Mouse (Mus musculus): ENCODE data around the gene Itfg2.

Itfg2 gene

DNA sequence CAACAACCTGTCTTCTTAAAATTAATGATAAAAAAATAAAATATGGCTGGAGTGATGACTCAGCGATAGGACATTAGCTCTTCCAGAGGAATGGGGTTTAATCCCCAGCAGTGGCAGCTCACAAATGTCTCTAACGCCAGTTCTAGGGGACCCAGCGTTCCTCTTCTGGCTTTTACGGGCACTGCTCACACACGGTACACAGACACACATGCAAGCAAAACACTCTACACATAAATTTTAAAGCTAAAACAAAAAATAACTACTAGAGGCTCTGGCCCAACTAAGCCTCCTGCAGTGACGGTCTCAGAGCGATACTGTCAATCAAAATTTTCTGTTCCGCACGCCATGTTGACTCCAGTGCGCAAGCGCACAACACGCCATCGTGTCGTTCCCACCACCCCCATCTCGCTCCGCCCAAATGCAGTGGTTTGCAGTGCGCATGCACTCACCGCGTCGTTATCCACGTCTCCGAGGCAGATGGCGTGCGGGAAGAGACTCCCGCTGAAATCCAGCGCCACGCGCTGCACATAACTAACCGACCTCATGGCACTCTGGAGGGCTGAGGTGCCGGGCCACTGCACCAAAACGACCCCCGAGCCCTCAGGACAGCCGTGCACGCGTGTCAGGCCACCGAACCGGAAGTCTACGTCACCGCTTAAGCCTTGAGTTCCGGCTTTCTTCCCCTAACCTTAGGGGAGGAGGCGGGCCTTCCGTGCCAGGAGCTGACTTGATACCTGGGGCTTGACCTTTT lies at the start of gene Itfg2:
Gene Itfg2 (minus strand): TSS at position 663 of the 751 bp plus-strand sequence.
- DNase-seq (ENCODE audit: low spot score in 2 of 2), result peak; percentile 95 to 96

DNA sequence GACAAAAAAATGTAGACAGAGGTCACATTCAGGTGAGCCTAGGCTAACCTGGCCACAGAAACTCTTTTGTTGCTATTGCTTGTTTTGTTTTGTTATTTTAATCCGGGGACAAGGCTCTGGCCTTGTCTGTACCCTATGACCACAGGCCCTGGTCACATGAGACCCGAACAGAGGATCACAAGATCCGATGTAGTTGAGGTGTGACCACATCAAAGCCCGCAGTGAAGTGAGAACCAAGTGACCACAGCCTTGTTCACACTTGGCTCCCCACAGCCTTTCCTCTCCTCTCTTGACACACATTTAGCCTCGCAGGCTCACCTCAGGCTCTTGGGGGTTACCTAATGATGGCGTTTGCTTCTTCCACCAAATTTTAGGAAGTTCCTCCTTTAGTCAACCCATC lies 49.4 kb upstream of the Itfg2 start:
- no peak for DNase-seq (ENCODE audit: low spot score in 2 of 2)

DNA sequence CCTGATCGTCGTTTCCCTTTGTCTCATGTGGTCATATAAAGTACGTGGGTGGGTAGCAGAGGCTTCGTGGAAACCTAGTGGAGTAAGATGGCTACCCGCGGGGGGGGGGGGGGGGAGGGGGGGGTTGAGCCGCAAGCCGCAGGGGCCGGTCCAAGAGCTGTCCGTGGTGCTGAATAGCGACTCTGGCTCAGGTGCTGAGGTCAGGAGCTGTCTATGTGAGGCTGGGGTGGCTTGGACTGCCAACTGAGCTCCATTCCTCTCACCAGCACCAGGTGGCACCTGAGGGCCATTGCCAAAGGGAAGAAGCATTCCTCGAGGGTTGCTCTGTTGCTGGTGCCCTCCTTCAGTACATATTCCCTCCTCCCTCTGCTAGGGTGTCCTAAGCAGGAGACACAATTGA lies 44.7 kb upstream of the Itfg2 start:
- no peak for DNase-seq (ENCODE audit: low spot score in 2 of 2)

DNA sequence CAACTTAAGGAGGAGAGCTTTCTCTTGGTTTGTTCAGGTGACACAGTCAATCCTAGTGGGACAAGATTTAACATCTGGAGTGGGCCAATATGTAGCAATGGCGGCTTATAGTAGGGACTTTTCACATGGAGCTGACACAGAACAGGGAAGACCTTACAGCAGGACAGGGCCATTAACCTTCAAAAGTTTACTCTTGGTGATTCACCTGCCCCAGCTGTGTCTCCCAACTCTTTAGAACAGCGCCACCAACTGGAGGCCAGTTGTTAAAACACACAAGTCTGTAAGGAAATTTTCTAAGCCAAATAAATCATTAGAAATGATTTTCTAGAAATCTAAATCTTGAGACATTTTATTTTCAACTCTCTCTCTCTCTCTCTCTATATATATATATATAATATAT lies 42.6 kb upstream of the Itfg2 start:
- no peak for DNase-seq (ENCODE audit: low spot score in 2 of 2)

- no peak for DNase-seq (ENCODE audit: low spot score in 2 of 2)
These were observed 41.8 kb upstream of the Itfg2 start for GRCm38 (mm10) chr6:128466563-128466962.

DNA sequence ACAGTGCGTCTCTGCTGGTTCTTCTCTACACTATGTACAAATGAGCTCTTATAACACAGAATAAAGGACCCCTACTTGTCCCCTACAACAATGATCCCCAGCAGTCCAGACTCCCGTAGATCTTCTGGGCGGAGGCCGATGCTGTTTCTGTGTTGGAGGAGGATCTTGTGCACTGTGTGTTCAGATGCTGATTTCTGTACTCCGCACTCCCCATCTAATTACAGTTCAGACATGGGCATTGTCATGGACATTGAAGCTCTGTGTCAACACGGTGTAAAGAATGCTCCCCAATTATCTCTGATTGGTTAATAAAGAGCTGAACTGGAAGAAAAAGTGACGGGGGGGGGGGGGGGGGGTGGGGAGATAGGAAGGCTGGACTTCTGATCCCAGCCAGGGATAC lies 41.3 kb upstream of the Itfg2 start:
- no peak for DNase-seq (ENCODE audit: low spot score in 2 of 2)

DNA sequence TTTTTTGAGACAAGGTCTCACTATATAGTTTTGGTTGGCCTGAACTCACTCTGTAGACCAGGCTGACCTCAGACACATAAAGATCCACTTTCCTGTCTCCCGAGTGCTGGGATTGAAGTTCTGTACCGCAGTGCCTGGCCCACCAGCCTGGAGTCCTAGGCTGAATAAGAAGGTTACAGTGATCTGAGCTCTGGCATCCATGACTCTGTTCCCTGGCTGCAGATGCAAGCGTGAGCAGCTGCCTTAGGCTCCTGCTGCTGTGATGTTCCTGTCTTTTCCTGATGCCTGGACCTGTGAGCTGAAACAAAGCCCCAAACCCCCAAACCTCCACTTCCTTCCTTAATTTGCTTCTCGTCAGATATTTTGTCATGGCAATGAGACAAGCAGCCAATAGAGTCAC lies 40.3 kb upstream of the Itfg2 start:
- no peak for DNase-seq (ENCODE audit: low spot score in 2 of 2)

DNA sequence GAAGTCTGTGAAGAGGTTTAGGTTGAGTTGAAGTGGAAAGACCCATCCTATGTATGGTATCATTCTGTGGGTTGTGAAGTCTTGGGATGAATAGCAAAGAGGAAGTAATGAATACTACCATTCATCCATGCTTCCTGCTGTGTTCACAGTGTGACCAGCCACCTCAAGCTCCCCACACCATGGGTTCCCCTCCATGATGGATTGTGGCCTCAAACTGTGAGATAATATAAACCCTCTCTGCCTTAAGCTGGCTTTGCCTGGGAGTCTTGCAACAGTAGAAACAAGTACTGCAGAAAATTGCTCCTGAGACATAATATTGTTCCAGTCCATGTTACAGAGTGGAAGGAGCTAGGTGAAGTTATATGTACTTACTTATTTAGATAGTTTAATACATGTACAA lies 36.9 kb upstream of the Itfg2 start:
- no peak for DNase-seq (ENCODE audit: low spot score in 2 of 2)

DNA sequence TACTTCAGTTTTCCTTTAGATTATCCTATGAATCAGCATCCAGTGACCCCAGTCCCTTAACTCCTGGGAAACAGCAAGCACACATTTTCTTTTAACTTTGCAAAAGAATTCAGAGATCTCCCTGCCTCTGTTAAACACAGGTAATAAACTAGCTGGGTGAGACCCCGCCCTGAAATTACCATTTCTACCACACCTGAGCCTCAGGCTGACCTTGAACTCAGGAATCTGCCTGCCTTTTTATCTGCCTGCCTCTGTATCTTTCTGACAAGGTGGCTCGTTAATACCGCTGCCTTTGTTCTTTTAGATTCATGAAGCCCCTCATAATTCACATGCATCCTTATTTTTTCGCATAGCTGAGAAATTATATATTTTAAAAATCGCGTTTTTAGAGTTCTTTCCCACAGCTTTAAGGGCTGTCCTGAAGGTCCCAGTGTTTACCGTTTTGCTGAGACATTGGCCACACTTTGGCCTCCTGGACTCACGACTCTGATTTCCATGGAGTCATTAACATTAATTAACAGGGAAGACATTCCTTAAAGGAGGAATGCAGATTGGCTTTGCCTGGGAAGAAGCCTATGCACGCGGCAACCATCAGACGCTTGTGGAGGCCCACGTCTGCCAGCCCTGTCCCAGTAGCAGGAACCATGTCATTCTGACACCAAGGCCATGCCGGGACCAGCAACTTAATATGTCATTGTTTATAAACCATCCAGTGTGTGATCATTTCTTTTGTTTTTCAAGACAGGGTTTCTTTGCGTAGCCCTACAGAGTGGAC lies 36.2 kb upstream of the Itfg2 start:
- DNase-seq (ENCODE audit: low spot score in 2 of 2), result no peak

DNA sequence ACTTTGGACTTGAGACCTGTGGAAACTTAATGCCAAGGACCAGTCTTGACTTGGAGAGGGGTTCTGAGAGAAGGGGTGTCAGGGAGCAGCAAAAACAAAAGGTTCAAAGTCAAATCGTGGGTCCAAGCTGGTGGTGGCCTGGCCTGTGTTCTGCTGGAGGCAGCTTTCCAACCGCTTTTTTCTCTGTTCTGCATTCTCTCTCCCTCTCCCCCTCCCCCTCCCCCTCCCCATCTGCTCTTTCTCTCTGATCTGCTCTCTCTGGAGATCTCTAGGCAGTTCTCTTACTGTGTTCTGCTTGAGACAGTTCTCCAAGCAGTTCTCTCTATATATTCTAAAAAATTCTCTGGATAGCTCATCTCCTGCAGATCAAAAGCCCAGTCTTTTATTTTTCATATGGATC lies 35.6 kb upstream of the Itfg2 start:
- DNase-seq (ENCODE audit: low spot score in 2 of 2), result no peak

DNA sequence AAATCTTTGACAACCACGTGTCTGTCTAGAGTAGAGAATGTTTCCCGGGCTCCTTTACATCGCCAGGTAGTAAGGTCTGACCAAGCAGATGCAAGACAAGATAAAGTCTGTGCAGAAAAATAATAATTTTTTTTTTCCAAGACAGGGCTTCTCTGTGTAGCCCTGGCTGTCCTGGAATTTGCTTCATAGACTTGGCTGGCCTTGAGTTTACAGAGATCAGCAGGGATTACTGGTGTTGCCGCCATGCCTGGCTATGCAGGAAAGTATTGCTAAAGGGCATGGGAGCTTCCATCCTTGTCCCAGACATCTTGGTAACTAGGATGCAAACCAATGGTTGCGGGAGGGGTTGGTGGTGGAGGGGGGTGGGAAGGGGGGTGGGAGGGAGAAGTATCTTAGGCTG lies 32.5 kb upstream of the Itfg2 start:
- DNase-seq (ENCODE audit: low spot score in 2 of 2), result no peak

- DNase-seq (ENCODE audit: low spot score in 2 of 2), result no peak
These were observed 31.3 kb upstream of the Itfg2 start for GRCm38 (mm10) chr6:128455835-128456605.

GRCm38 (mm10) chr6:128447063-128447462 lies 22.3 kb upstream of the Itfg2 start:
- DNase-seq (ENCODE audit: low spot score in 2 of 2), result no peak

DNA sequence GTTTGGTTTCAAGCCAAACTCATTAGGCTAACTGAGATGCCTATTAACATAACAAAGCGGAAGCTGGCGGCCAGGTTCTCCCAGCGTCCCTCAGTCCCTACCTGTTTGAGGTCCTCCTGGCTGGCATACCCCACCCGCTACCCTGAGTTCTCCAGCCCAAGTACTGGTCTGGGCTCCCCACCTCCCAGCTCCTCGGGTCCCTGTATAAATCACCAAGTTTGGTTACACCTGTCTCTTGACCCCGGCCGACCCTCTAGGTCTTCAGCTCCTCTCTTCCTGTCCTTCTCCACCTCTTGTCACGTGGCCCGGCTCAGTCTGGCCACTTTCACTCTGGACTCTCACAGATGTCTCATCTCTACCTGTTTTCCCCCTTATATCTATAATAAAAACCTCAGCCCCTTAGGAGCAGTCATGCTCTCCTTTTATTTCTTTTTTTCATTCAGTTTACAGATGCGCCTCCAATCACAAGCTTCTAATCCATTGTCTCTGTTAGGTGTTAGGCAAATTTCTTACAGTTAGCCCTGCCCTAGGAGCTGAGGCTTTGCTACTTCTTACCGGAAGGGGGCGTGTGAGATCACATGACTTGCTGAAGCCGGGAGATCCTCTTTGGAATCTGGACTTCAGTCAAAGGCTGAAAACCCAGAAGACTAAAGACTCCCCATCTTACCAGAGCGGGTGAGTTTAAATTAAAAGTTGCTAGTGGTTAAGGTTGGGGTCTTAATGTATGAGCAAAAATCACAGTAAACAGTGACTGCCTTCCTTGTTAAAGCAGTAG lies 21.2 kb upstream of the Itfg2 start:
- DNase-seq (ENCODE audit: low spot score in 2 of 2), result no peak

- DNase-seq (ENCODE audit: low spot score in 2 of 2), result no peak
These were observed 15.5 kb upstream of the Itfg2 start for GRCm38 (mm10) chr6:128440238-128440637.

- no peak for DNase-seq (ENCODE audit: low spot score in 2 of 2)
These were observed 14.2 kb upstream of the Itfg2 start for GRCm38 (mm10) chr6:128438871-128439341.

DNA sequence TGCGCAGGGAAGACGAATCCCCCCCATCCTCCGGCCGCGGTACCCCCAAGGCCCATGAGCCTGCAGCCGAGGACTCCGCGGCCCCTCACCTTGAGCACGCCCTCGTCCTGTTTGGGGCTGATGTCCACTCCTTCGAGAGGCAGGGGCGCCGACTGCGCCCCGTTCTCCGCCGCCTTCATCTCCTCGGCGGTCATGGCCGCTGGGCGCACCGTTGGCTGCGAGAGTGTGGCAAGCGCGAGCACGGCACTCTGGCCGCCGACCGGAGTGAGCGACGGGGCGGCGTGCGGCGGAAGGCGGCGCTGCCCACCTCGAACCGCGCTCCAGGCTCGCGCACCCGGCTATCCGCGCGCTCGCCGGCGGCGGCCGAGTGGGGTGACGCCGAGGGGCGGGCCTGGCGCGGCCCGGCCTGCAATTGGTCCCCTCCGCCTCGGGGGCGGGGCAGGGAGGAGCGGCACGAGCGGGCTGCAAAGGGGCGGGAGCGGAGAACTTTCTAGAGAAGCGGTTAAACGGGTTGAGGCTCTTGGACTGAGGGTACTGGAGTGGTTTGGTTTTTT lies 13.7 kb upstream of the Itfg2 start, which contains the start of gene Fkbp4:
Gene Fkbp4 (minus strand): TSS at position 361 of the 554 bp plus-strand sequence.
- DNase-seq (ENCODE audit: low spot score in 2 of 2), result peak; percentile 87 to 89

- DNase-seq (ENCODE audit: low spot score in 2 of 2), result peak; percentile 36 to 37
These were observed 13.1 kb upstream of the Itfg2 start for GRCm38 (mm10) chr6:128437731-128438316.

DNA sequence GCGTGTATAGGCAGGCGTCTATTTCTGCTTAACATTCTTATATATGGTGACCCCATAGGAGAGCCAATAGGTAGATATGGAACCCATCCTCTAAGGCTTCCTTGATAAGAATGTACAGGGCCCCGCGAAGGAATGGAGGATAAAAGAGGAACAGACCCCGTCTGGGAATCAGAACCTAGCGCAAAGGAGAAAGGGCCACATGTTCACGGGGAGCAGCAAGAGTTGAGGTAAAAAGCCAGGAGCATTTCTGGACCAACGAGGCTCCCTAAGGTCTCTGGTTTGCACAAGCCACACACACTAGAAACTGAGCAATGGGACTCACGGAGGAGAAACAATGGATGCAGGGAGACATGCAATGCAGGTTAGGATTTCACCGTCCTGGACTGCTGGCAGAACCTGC lies 12.6 kb upstream of the Itfg2 start:
- no peak for DNase-seq (ENCODE audit: low spot score in 2 of 2)

- no peak for DNase-seq (ENCODE audit: low spot score in 2 of 2)
These were observed 11.8 kb upstream of the Itfg2 start for GRCm38 (mm10) chr6:128436356-128437005.
